Mouse (Mus musculus): Measurements from ENCODE around the gene Tmprss6. TPM values are rescaled to one million over a fixed set of nuclear protein-coding genes. Genes with fewer than 3 reads are reported as not detected.

The Tmprss6 gene
- polyA plus RNA-seq, 1 experiment from 2014 or later = 0.61 TPM

DNA sequence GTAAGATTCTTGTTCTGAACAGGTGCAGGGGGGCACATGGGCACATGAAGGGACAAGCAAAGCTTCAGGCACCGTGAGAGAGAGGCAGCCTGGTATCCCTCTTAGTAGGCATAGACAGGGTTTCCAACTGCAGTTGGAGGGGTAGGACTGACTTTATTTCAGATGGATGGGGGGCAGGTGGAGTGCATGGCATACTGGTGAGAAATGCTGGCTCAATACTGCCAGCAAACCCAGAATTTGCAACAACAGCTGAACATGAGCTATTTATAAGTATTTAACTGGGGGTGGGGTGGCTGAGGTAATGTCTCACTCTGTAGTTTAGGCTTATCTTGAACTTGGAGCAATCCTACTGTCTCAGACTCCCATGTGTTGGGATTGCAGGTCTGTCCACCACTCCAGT, 35.6 kb upstream of the Tmprss6 start:
- ATAC-seq (replicated peaks) = no peak
- Histone ChIP-seq H3K27me3 (replicated peaks) (no peaks in the 10 kb centered on the region), H3K4me1 (no peaks in the 10 kb centered on the region), H3K9ac (no peak overlapping the region), H3K36me3 (replicated peaks) (no peaks in the 10 kb centered on the region), H3K4me2 (no peak overlapping the region), H3K4me3 (no peak overlapping the region), H3K9me3 (no peaks in the 10 kb centered on the region), H3K27ac (no peak overlapping the region)
- 81% methylated on average over 1 of the region's 1 CpGs for WGBS

- no peak for ATAC-seq (replicated peaks)
- H3K27ac ChIP-seq = no peak overlapping the region
- H3K27me3 ChIP-seq (replicated peaks) = no peaks in the 10 kb centered on the region
- H3K4me1 ChIP-seq = no peaks in the 10 kb centered on the region
- no peaks in the 10 kb centered on the region for H3K9me3 ChIP-seq
- WGBS = 83% methylated on average over 18 of the region's 18 CpGs
- H3K4me2 ChIP-seq = no peak overlapping the region
- no peak overlapping the region for H3K4me3 ChIP-seq
- no peaks in the 10 kb centered on the region for H3K36me3 ChIP-seq (replicated peaks)
- H3K9ac ChIP-seq = no peak overlapping the region
Measured at GRCm38 (mm10) chr15:78502437-78503132, 34.2 kb upstream of the Tmprss6 start.

DNA sequence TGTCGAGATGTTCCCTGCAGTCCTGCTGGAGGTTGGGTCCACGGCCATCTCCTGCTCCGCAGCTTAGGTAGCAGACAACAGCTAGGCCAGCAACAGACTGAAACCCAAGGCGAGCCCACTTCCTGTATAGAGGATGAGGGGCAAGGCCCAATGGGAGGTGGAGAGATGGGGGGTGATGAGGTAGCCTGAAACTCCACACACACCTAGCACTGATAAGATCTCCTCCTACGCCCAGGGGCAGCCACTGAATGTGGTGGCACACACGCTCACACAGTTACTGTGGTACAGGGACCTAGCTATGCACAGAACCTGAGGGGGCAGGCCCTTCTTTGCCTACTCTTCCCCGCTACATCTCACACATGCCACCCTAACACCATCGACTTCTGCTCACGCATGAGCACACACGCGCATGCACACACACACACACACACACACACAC, 26.6 kb upstream of the Tmprss6 start, which contains the start of gene Il2rb:
TSS of gene Il2rb (minus strand) at position 304 of the 439 bp plus-strand sequence.
- no peaks in the 10 kb centered on the region for H3K27me3 ChIP-seq (replicated peaks)
- 92% methylated on average over 11 of the region's 11 CpGs for WGBS
- no peak within 1 kb of the TSS for H3K4me2 ChIP-seq
- no peak within 1 kb of the TSS for H3K9ac ChIP-seq
- no peak within 1 kb of the TSS for H3K4me3 ChIP-seq
- ATAC-seq (replicated peaks) = no peak
- H3K27ac ChIP-seq = no peak within 1 kb of the TSS
- no peaks in the 10 kb centered on the region for H3K36me3 ChIP-seq (replicated peaks)
- no peaks in the 10 kb centered on the region for H3K9me3 ChIP-seq
- H3K4me1 ChIP-seq = no peaks in the 10 kb centered on the region

DNA sequence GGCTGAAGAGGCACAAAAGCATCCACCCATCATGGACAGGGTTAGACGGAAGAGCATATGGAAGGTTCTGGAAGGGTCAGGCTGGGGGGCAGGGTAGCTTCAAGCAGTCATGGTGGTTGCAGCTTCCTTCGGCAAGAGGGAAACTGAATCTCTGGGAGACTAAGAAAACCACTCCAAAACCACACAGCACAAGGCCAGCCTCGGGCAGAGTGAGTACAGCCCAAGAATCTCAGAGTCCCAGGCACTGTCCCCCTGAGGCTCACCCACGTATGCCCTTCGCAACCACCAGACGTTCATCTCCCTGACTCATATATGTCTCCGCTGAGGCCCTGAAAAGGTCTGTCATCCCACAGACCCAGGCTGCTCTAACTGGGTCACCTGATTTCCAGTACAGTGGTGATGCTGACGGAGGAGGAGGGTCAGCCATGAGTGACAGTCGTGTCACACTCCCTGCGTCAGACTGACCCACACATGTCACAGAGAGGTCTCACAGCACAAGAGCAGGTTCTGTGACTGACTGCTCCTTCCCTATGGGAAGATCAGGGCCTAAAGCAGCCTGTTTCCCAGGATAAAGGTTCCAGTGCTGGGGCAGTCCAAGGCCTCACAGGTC, 25.1 kb upstream of the Tmprss6 start:
- H3K4me1 ChIP-seq = no peaks in the 10 kb centered on the region
- H3K9me3 ChIP-seq = no peaks in the 10 kb centered on the region
- no peaks in the 10 kb centered on the region for H3K27me3 ChIP-seq (replicated peaks)
- no peaks in the 10 kb centered on the region for H3K36me3 ChIP-seq (replicated peaks)
- no peak overlapping the region for H3K4me3 ChIP-seq
- WGBS = 85% methylated on average over 10 of the region's 10 CpGs
- H3K27ac ChIP-seq = no peak overlapping the region
- no peak overlapping the region for H3K9ac ChIP-seq
- no peak overlapping the region for H3K4me2 ChIP-seq
- no peak for ATAC-seq (replicated peaks)

DNA sequence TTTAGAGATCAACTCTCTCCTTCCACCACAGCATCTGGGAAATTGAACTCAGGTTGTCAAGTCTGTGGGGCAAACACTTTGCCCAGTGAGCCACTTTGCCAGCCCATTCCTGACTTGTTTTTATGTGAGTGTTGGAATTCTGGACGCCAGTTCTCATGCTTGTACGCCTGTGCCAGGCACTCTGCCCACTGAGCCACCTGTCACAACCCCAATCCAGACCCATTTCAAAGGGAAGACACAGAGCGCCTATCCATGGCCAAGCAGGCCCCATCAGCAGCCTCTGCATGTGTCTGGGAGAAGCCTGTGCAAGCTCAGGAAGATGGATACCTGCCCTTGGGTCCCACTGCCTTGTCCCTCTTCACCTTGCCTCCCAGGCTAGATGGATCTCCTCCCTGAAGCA, 22.9 kb upstream of the Tmprss6 start:
- 89% methylated on average over 3 of the region's 3 CpGs for WGBS
- ATAC-seq (replicated peaks) = no peak
- Histone ChIP-seq H3K36me3 (replicated peaks) (no peaks in the 10 kb centered on the region), H3K27ac (no peak overlapping the region), H3K9ac (no peak overlapping the region), H3K27me3 (replicated peaks) (no peaks in the 10 kb centered on the region), H3K9me3 (no peaks in the 10 kb centered on the region), H3K4me3 (no peak overlapping the region), H3K4me2 (no peak overlapping the region), H3K4me1 (no peaks in the 10 kb centered on the region)

- Histone ChIP-seq H3K4me3 (no peak overlapping the region), H3K9ac (no peak overlapping the region), H3K4me2 (no peak overlapping the region), H3K27me3 (replicated peaks) (no peaks in the 10 kb centered on the region), H3K4me1 (no peaks in the 10 kb centered on the region), H3K27ac (no peak overlapping the region), H3K36me3 (replicated peaks) (no peaks in the 10 kb centered on the region), H3K9me3 (no peaks in the 10 kb centered on the region)
- ATAC-seq (replicated peaks) = no peak
- 83% methylated on average over 8 of the region's 8 CpGs for WGBS
Measured at GRCm38 (mm10) chr15:78489906-78490305, 21.5 kb upstream of the Tmprss6 start.

- Histone ChIP-seq H3K36me3 (replicated peaks) (no peaks in the 10 kb centered on the region), H3K4me2 (no peak overlapping the region), H3K9me3 (no peaks in the 10 kb centered on the region), H3K9ac (no peak overlapping the region), H3K27me3 (replicated peaks) (no peaks in the 10 kb centered on the region), H3K27ac (no peak overlapping the region), H3K4me1 (no peaks in the 10 kb centered on the region), H3K4me3 (no peak overlapping the region)
- 92% methylated on average over 3 of the region's 3 CpGs for WGBS
- ATAC-seq (replicated peaks) = no peak
Measured at GRCm38 (mm10) chr15:78489248-78489647, 20.8 kb upstream of the Tmprss6 start.

DNA sequence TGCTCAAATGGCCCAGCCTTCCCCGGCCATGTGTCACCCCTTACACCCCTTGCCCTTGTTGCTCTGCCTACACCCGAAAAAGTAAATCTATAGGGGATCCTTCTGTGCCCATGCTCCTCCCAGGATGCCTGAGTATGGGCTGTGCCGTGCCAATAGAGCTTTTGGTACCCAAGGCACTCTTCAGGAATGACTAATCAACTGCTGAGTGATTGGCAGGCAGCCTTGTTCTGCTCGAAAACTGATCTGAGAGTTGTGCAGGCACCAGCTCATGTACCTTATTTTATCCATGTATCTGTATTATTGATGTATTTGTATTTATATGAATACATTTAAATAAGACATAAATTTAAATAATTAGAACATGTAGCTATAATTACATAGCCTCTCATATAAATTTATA, 18.6 kb upstream of the Tmprss6 start:
- 65% methylated on average over 4 of the region's 4 CpGs for WGBS

GRCm38 (mm10) chr15:78486564-78486963, 18.1 kb upstream of the Tmprss6 start:
- WGBS = 96% methylated on average over 1 of the region's 1 CpGs
- no peak overlapping the region for H3K9ac ChIP-seq
- H3K36me3 ChIP-seq (replicated peaks) = no peaks in the 10 kb centered on the region
- H3K4me3 ChIP-seq = no peak overlapping the region
- H3K4me1 ChIP-seq = no peaks in the 10 kb centered on the region
- ATAC-seq (replicated peaks) = no peak
- H3K4me2 ChIP-seq = no peak overlapping the region
- H3K27me3 ChIP-seq (replicated peaks) = no peaks in the 10 kb centered on the region
- no peaks in the 10 kb centered on the region for H3K9me3 ChIP-seq
- H3K27ac ChIP-seq = no peak overlapping the region

More for the DNA sequence above, 18.6 kb upstream of the Tmprss6 start:
- no peak for ATAC-seq (replicated peaks)
- Histone ChIP-seq H3K4me3 (no peak overlapping the region), H3K9ac (no peak overlapping the region), H3K27me3 (replicated peaks) (no peaks in the 10 kb centered on the region), H3K27ac (no peak overlapping the region), H3K36me3 (replicated peaks) (no peaks in the 10 kb centered on the region), H3K4me2 (no peak overlapping the region), H3K9me3 (no peaks in the 10 kb centered on the region), H3K4me1 (no peaks in the 10 kb centered on the region)

DNA sequence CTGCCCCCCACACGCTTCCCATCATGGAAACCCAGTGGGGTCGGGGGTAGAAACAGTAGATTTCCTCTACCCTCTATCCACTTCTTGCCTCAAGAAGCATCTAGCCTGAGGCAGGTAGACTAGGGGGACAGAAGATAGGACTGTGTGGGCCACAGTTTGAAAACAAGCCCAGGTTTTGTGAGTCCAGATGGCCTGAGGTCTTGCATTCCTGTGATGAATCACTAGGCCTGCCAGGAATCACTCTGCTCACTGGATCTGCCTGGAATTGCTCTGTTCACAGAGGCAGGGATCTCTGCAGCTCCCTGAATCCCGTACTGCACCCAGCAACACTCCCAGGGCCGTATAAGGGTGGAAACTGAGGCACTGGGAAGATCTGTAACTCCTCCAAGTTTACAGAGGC, 14.9 kb upstream of the Tmprss6 start:
- no peak overlapping the region for H3K9ac ChIP-seq
- no peaks in the 10 kb centered on the region for H3K9me3 ChIP-seq
- H3K4me1 ChIP-seq = no peaks in the 10 kb centered on the region
- H3K36me3 ChIP-seq (replicated peaks) = no peaks in the 10 kb centered on the region
- no peak for ATAC-seq (replicated peaks)
- H3K4me2 ChIP-seq = no peak overlapping the region
- H3K4me3 ChIP-seq = no peak overlapping the region
- H3K27me3 ChIP-seq (replicated peaks) = no peaks in the 10 kb centered on the region
- H3K27ac ChIP-seq = no peak overlapping the region
- WGBS = 80% methylated on average over 4 of the region's 4 CpGs

DNA sequence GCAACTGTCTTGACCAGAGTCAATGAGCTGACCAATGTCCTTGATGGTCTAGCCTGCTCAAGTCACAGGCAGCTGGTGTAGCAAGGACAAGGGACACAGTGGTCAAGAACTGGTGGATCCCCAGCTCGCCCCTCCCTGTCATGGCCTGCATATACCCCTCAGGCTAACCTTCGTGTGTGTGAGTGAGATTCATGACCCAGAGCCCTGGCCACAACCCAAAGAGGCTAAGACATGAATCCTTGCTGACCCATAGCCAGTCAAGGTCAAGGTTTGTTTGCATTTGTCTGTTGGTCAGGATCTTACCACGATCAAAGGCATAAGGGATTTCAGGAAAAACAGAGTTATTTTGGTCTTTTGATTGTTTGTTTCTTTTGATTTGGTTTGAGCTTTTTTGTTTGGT, 14.1 kb upstream of the Tmprss6 start:
- H3K27me3 ChIP-seq (replicated peaks) = no peaks in the 10 kb centered on the region
- no peak overlapping the region for H3K27ac ChIP-seq
- no peaks in the 10 kb centered on the region for H3K9me3 ChIP-seq
- ATAC-seq (replicated peaks) = no peak
- H3K4me1 ChIP-seq = no peaks in the 10 kb centered on the region
- H3K9ac ChIP-seq = no peak overlapping the region
- 74% methylated on average over 3 of the region's 3 CpGs for WGBS
- no peak overlapping the region for H3K4me3 ChIP-seq
- H3K36me3 ChIP-seq (replicated peaks) = no peaks in the 10 kb centered on the region
- H3K4me2 ChIP-seq = no peak overlapping the region

GRCm38 (mm10) chr15:78481448-78482000, 13.1 kb upstream of the Tmprss6 start:
- 58% methylated on average over 9 of the region's 9 CpGs for WGBS

DNA sequence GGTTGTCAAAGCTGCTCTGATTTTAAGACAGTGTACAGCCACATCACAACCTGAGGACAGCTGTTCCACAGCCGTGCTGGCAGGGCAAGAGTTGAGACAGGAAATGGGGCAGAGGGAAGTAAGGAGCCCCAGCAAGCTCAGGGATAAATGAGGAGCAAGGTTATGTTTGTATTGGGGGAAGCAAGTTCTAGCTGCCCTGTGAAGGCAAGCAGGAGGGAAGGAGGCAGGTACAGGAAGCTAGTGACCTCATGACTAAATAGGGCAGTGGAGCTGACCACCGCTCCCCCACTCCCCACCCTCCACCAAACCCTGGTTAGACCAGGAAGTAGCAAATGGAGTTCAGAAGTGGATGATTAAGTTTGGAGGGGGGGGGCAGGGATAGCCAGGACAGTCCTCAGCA, 12.6 kb upstream of the Tmprss6 start:
- Histone ChIP-seq H3K4me2 (no peak overlapping the region), H3K9ac (no peak overlapping the region), H3K4me1 (no peaks in the 10 kb centered on the region), H3K9me3 (no peaks in the 10 kb centered on the region), H3K36me3 (replicated peaks) (no peaks in the 10 kb centered on the region), H3K27me3 (replicated peaks) (no peaks in the 10 kb centered on the region), H3K4me3 (no peak overlapping the region), H3K27ac (no peak overlapping the region)
- no peak for ATAC-seq (replicated peaks)
- 85% methylated on average over 2 of the region's 2 CpGs for WGBS

More at GRCm38 (mm10) chr15:78481448-78482000, 13.1 kb upstream of the Tmprss6 start:
- no peaks in the 10 kb centered on the region for H3K4me1 ChIP-seq
- no peak overlapping the region for H3K4me3 ChIP-seq
- H3K9ac ChIP-seq = no peak overlapping the region
- no peak overlapping the region for H3K27ac ChIP-seq
- H3K27me3 ChIP-seq (replicated peaks) = no peaks in the 10 kb centered on the region
- H3K9me3 ChIP-seq = no peaks in the 10 kb centered on the region
- no peak overlapping the region for H3K4me2 ChIP-seq
- no peak for ATAC-seq (replicated peaks)
- no peaks in the 10 kb centered on the region for H3K36me3 ChIP-seq (replicated peaks)
